Mouse (Mus musculus) neural tube, embryonic 14.5 days (tissue): Measurements from ENCODE around the gene Xlr5a. TPM values are rescaled to one million over a fixed set of nuclear protein-coding genes. Genes with fewer than 3 reads are reported as not detected.

Experiments
- polyA plus RNA-seq: library from polyadenylated mRNA; unstranded; fragments of >200 nt; fragmentation: Nextera tagmentation; extraction: Ambion mirVana; gene quantifications from 2 replicates; pipeline ENCODE4 v1.2.1, GENCODE M21; 2014

Gene Xlr5a
- polyA plus RNA-seq, 1 experiment from 2014 or later: not detected

Other genes with a start within 250 kb of the Xlr5a start
- 2.2 and 4.6 TPM in 2 replicates for gene Pnma3, start 228.2 kb downstream of the Xlr5a start, polyA plus RNA-seq
- 0.33 TPM in 1 of 2 replicates, not detected in the other for gene Xlr4a, start 210.5 kb downstream of the Xlr5a start, polyA plus RNA-seq
- 2.7 and 6.0 TPM in 2 replicates for gene Xlr3a, start 195.9 kb downstream of the Xlr5a start, polyA plus RNA-seq
- gene Gm14685, start 175.9 kb downstream of the Xlr5a start, polyA plus RNA-seq: 0.70 TPM in 1 of 2 replicates, not detected in the other
- gene Xlr5b, start 144.2 kb downstream of the Xlr5a start, polyA plus RNA-seq: not detected in 2 replicates
- 0.52 TPM in 1 of 2 replicates, not detected in the other for gene DXBay18, start 143.5 kb downstream of the Xlr5a start, polyA plus RNA-seq
- gene Spin2d, start 116.0 kb downstream of the Xlr5a start, polyA plus RNA-seq: not detected in 2 replicates
- gene Xlr3b, start 100.8 kb downstream of the Xlr5a start, polyA plus RNA-seq: 13.9 and 14.5 TPM in 2 replicates
- gene Xlr4b, start 78.6 kb downstream of the Xlr5a start, polyA plus RNA-seq: 0.55 TPM in 1 of 2 replicates, not detected in the other
- gene F8a, start 64.7 kb downstream of the Xlr5a start, polyA plus RNA-seq: 32.0 and 34.1 TPM in 2 replicates
- not detected in 2 replicates for gene Xlr4c, start 49.8 kb downstream of the Xlr5a start, polyA plus RNA-seq
- 0.73 TPM in 1 of 2 replicates, not detected in the other for gene Xlr3c, start 27.6 kb downstream of the Xlr5a start, polyA plus RNA-seq
- gene Xlr5c, start within 50 bp of the Xlr5a start, polyA plus RNA-seq: not detected in 2 replicates
- gene Gm45015, start 43.9 kb upstream of the Xlr5a start, polyA plus RNA-seq: not detected in 2 replicates
- 12.9 and 15.3 TPM in 2 replicates for gene Zfp275, start 49.6 kb upstream of the Xlr5a start, polyA plus RNA-seq
- not detected in 2 replicates for gene Gm18336, start 105.8 kb upstream of the Xlr5a start, polyA plus RNA-seq
- gene Zfp92, start 118.1 kb upstream of the Xlr5a start, polyA plus RNA-seq: 0.94 and 1.3 TPM in 2 replicates
- gene Trex2, start 142.4 kb upstream of the Xlr5a start, polyA plus RNA-seq: not detected in 2 replicates
- gene Haus7, start 166.1 kb upstream of the Xlr5a start, polyA plus RNA-seq: 62.0 and 72.1 TPM in 2 replicates
- gene Bgn, start 190.6 kb upstream of the Xlr5a start, polyA plus RNA-seq: 8.3 and 36.2 TPM in 2 replicates
- gene Atp2b3, start 210.1 kb upstream of the Xlr5a start, polyA plus RNA-seq: 5.9 and 9.2 TPM in 2 replicates